Mouse (Mus musculus) liver, embryonic 14.5 days (tissue): ENCODE data around the gene Iqsec1. TPM values are rescaled to one million over a fixed set of nuclear protein-coding genes. Genes with fewer than 3 reads are reported as not detected.
"Not testable (repeated sequence)": the region's sequence is repeated elsewhere in the genome, so short reads cannot be mapped to it uniquely, and the experiment has no call there.

Experiments used
- ATAC-seq: fragments of 200-750 bp; cut with Nextera tagmentation; 2 replicates; pipeline ENCODE4 v1.8.0; 2017; ENCODE audit warnings: moderate number of reproducible peaks, mild to moderate bottlenecking, moderate library complexity; ENCODE audit not compliant: insufficient read depth
- DNase-seq, 3 experiments: peaks; one replicate each; pipeline ENCODE4 v3.0.0-alpha.2; 2012 to 2013; ENCODE audit warnings: low read depth in 3 of 3, low spot score in 3 of 3
- H3K27ac ChIP-seq: fragments of 300-500 bp; sonication (generic); 2 replicates; pipeline ENCODE4 v1.5.1; 2014; ENCODE audit warnings: moderate library complexity, mild to moderate bottlenecking, control low read depth, inconsistent platforms
- H3K27me3 ChIP-seq: fragments of 300-500 bp; sonication (generic); 2 replicates; pipeline ENCODE4 v1.6.1; 2014; ENCODE audit warnings: mild to moderate bottlenecking, low read length, moderate library complexity; ENCODE audit not compliant: control insufficient read depth, insufficient read depth
- H3K36me3 ChIP-seq: fragments of 300-500 bp; sonication (generic); replicated peaks from 2 replicates; pipeline ENCODE4 v1.6.1; 2014; ENCODE audit warnings: low read depth; ENCODE audit not compliant: control insufficient read depth, insufficient read depth
- H3K4me1 ChIP-seq, 2 experiments: fragments of 200-500 bp in 1 of 2; fragments of 300-500 bp in 1 of 2; sonication (generic) in 1 of 2; replicated peaks; 2 replicates each; pipeline ENCODE4 v1.6.1; 2012 to 2014; ENCODE audit warnings: antibody characterized with exemption in 1 of 2, inconsistent platforms in 1 of 2, low read length in 1 of 2; ENCODE audit not compliant: control insufficient read depth in 2 of 2, insufficient read depth in 2 of 2
- H3K4me2 ChIP-seq: fragments of 300-500 bp; sonication (generic); 2 replicates; pipeline ENCODE4 v1.6.1; 2014; ENCODE audit warnings: low read depth, mild to moderate bottlenecking, control low read depth, moderate library complexity
- H3K4me3 ChIP-seq, 2 experiments: fragments of 200-500 bp in 1 of 2; fragments of 300-500 bp in 1 of 2; sonication (generic) in 1 of 2; 2 replicates each; pipeline ENCODE4 v1.5.1; 2012 to 2014; ENCODE audit warnings: low read depth in 2 of 2, low read length in 2 of 2, mild to moderate bottlenecking in 2 of 2, control low read depth in 1 of 2, inconsistent platforms in 1 of 2, moderate library complexity in 1 of 2; ENCODE audit not compliant: insufficient read depth in 1 of 2
- H3K9ac ChIP-seq: fragments of 300-500 bp; sonication (generic); replicated peaks from 2 replicates; pipeline ENCODE4 v1.6.1; 2014; ENCODE audit warnings: mild to moderate bottlenecking, control low read depth, moderate library complexity
- H3K9me3 ChIP-seq: fragments of 300-500 bp; sonication (generic); 2 replicates; pipeline ENCODE4 v1.6.1; 2016; ENCODE audit warnings: low read length, mixed read lengths; ENCODE audit not compliant: control insufficient read depth
- CTCF ChIP-seq: IDR thresholded peaks from 2 replicates; pipeline ENCODE4 v1.5.1; 2016; ENCODE audit warnings: antibody characterized with exemption, low read depth, control low read depth
- EP300 ChIP-seq: IDR thresholded peaks from 2 replicates; pipeline ENCODE4 v1.6.1; 2016; ENCODE audit warnings: antibody characterized with exemption, low read depth
- WGBS: fragments of 180-500 bp; shearing (Covaris S2); extraction: QIAGEN DNeasy Blood & Tissue Kit; methylation state at CpG from one replicate; pipeline ENCODE4 v1.1.7; 2014; ENCODE audit not compliant: insufficient replicate concordance; 5-methylcytosine and 5-hydroxymethylcytosine counted together
- polyA plus RNA-seq, 2 experiments: library from polyadenylated mRNA; depleted of rRNA in 1 of 2; stranded (reverse) in 1 of 2; unstranded in 1 of 2; fragments of >200 nt; fragmentation: Nextera tagmentation in 1 of 2; extraction: Ambion mirVana in 1 of 2; gene quantifications; 2 replicates each; pipeline versions ENCODE4 v1.2.1 to v1.2.3; 2012 to 2014

The Iqsec1 gene
- polyA plus RNA-seq, 2 experiments = 4.0 to 9.0 TPM

DNA sequence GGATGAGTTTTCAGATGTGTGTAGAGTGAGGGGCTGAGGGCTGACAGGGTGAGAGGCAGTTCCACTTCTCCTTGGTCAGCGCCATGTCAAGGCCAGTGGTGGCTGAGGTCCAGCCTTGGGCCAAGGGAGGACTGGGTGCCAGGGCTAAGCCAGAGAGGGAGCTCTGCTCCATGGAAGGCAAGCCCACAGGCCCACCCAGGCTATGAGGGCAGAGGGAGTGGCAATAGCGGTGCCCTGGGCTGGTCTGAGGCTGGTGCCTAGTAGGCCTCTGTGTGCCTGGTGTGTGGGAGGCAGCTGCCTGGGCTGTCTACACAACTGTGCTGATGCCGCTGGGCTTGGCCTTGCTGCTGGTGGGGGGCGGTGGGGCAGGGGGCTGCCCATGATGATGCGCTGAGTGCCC is 326.3 kb downstream of the Iqsec1 start:
- Histone ChIP-seq H3K27me3 (no peaks in the 10 kb centered on the region), H3K36me3 (peaks cover 4% of the 10 kb centered on the region; the same call in 1 of the 2 replicates), H3K4me3 (no peak overlapping the region), H3K4me1 (peaks cover 19 to 23% of the 10 kb centered on the region in 2 experiments), H3K9ac (no peak overlapping the region), H3K27ac (no peak overlapping the region), H3K9me3 (no peaks in the 10 kb centered on the region), H3K4me2 (no peak overlapping the region)
- DNase-seq (no peak), ATAC-seq (no peak)
- no peak for TF ChIP-seq CTCF
- TF ChIP-seq EP300 = no peak
- 86% methylated on average over 5 of the region's 5 CpGs for WGBS

DNA sequence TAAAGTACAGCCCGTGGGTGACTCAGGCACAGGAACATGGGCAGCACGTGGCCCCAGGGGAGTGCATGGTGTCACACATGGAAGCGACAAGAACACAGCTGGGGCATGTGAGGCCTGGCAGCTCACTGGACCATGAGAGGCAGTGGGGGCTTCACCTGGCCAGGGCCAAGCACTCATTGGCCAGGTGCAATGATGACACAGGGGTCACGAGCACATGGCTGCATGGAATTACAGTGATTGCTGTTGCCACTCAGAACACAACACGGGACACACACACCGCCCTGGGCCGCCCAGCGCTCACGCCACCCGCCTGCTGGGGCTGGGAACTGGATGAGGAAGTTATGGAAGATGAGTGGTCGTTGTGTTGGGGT is 327.5 kb downstream of the Iqsec1 start:
- Histone ChIP-seq H3K27ac (no peak overlapping the region), H3K36me3 (0 out of 2 replicates have a peak, but pooled peaks cover 4% of the 10 kb centered on the region), H3K9ac (no peak overlapping the region; the same call in 1 of the 2 replicates), H3K4me2 (no peak overlapping the region), H3K4me3 (no peak overlapping the region), H3K27me3 (no peaks in the 10 kb centered on the region), H3K4me1 (peaks cover 19 to 23% of the 10 kb centered on the region in 2 experiments), H3K9me3 (no peaks in the 10 kb centered on the region)
- no peak for DNase-seq
- no peak for TF ChIP-seq EP300
- TF ChIP-seq CTCF = no peak
- no peak for ATAC-seq
- 77% methylated on average over 11 of the region's 11 CpGs for WGBS

DNA sequence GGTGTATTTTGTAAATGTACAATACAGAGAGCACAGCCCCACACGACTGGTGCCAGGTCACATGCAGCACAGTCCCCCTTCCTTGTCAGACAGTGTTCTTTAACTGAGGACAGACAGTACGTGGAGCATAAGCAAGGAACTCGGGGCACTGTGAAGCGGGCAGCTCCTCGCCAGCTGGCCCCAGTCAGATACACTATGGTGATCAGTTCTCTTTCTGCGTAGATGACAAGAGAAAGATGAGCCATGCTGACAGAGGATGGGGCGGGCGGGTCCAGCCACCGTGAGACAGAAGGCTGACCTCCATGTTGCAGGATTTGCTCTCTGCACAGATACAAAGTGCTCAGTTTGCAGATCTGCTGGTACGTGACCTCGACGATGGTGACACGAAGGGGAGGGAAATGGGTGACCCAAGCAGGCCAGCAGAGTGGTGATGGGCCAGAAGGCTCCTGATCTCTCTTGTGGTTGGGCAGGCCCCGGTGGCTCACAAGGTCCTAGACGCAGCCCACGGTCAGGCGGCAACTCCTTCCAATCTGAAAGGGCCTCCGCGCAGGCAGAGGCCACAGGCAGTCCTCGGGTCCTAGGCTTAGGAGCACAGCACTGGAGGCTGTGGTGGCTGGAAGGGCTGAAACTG is 328.0 kb downstream of the Iqsec1 start:
- H3K27me3 ChIP-seq = no peaks in the 10 kb centered on the region
- WGBS = 73% methylated on average over 20 of the region's 20 CpGs
- ATAC-seq (no peak), DNase-seq (no peak)
- H3K4me2 ChIP-seq = peak overlapping the region; percentile 50
- H3K4me1 ChIP-seq = peaks cover 19 to 23% of the 10 kb centered on the region in 2 experiments
- no peaks in the 10 kb centered on the region for H3K9me3 ChIP-seq
- no peaks in the 10 kb centered on the region for H3K36me3 ChIP-seq
- H3K4me3 ChIP-seq = no peak overlapping the region
- TF ChIP-seq EP300 = no peak
- no peak for TF ChIP-seq CTCF
- peak overlapping the region; percentile 60 for H3K27ac ChIP-seq
- H3K9ac ChIP-seq = peak overlapping the region; percentile 44

DNA sequence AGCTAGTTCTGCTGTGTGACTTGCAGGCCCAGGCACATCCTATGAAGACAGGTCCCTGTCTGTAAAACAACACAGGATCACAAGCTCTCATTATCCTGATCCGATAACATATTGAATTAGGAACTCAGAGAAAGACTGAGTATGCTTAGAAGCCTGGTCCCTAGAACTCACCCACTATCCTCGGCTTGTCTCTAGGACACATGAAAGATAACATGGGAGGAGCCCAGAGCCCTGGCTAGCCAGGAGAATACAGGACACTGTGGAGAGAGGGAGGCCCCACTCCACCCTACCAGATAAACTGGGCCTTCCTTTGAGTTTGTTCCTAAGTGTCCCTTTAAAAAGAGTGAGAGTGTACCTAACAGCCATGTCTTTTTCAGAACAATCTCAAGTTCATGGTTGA is 328.6 kb downstream of the Iqsec1 start:
- H3K9ac ChIP-seq = peak overlapping the region; percentile 44
- 25% methylated on average over 2 of the region's 2 CpGs for WGBS
- no peak overlapping the region for H3K4me3 ChIP-seq
- no peaks in the 10 kb centered on the region for H3K9me3 ChIP-seq
- peak; percentile 47 to 56 (median 52) for DNase-seq
- no peaks in the 10 kb centered on the region for H3K27me3 ChIP-seq
- peak overlapping the region; percentile 50 for H3K4me2 ChIP-seq
- ATAC-seq = peak; percentile 82
- peaks cover 19 to 23% of the 10 kb centered on the region in 2 experiments for H3K4me1 ChIP-seq
- TF ChIP-seq EP300 (no peak), CTCF (no peak)
- peak overlapping the region; percentile 60 for H3K27ac ChIP-seq
- H3K36me3 ChIP-seq = no peaks in the 10 kb centered on the region

DNA sequence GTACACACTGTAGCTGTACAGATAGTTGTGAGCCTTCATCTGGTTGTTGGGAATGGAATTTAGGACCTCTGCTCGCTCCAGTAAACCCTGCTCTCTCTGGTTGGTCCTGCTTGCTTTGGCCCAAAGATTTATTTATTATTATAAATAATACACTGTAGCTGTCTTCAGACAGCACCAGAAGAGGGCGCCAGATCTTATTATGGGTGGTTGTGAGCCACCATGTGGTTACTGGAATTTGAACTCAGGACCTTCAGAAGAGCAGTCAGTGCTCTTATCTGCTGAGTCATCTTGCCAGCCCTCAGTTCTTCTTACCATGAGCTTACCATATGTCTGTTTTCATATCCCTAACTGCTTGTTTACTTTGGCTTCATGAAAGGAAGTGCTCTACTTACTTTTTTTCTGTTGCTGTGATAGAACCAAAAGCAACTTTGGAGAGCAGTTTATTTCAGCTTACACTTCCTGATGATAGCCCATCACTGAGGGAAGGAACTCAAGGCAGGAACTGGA is 332.1 kb downstream of the Iqsec1 start:
- DNase-seq = peak in 1 of 3 experiments; percentile 10
- ATAC-seq, H3K9ac ChIP-seq, H3K4me2 ChIP-seq, H3K36me3 ChIP-seq, H3K9me3 ChIP-seq, H3K27ac ChIP-seq, H3K27me3 ChIP-seq, H3K4me3 ChIP-seq: not testable (repeated sequence)
- TF ChIP-seq CTCF = peak; percentile 52
- WGBS = 43% methylated on average over 2 of the region's 2 CpGs
- peaks cover 19 to 23% of the 10 kb centered on the region in 2 experiments for H3K4me1 ChIP-seq
